Mouse (Mus musculus): ENCODE data around the gene Dok3. TPM values are rescaled to one million over a fixed set of nuclear protein-coding genes. Genes with fewer than 3 reads are reported as not detected.

Gene Dok3
- total and polyA plus RNA-seq, 3 experiments, result 9.0 to 38.4 (median 30.3) TPM

- Histone ChIP-seq H3K27ac (ENCODE audit: insufficient read depth, low read depth) (no peak overlapping the region), H3K79me2 (replicated peaks; ENCODE audit: control insufficient read depth, extremely low read depth, insufficient read depth, poor library complexity, severe bottlenecking) (0 out of 2 replicates have a peak, but pooled peaks cover 2% of the 10 kb centered on the region), H3K4me2 (ENCODE audit: insufficient read depth, low read depth, poor library complexity, severe bottlenecking) (no peak overlapping the region), H3K36me3 (replicated peaks in 1 of 2; ENCODE audit: control insufficient read depth in 1 of 2, insufficient read depth in 1 of 2, low read length in 1 of 2) (peaks cover 0 to 2% of the 10 kb centered on the region in 2 experiments), H3K27me3 (replicated peaks) (no peaks in the 10 kb centered on the region), H3K4me3 (replicated peaks in 1 of 3; ENCODE audit: low read depth in 2 of 3, low read length in 2 of 3, poor library complexity in 1 of 3) (no peak overlapping the region), H3K9ac (ENCODE audit: insufficient read depth, low read depth) (no peak overlapping the region), H3K9me3 (replicated peaks; ENCODE audit: low read length) (peaks cover 10% of the 10 kb centered on the region), H3K4me1 (ENCODE audit: control insufficient read depth in 1 of 2, insufficient read depth in 2 of 2) (peaks cover 2 to 16% of the 10 kb centered on the region in 2 experiments)
- no peak for DNase-seq (ENCODE audit: extremely low read depth)
- TF ChIP-seq ZC3H11A (IDR thresholded peaks at IDR 0.05; ENCODE audit: low read depth, low read length), result no peak
- no peak for TF ChIP-seq ETS1 (conservative IDR thresholded peaks at IDR 0.05; ENCODE audit: low read depth, low read length)
- TF ChIP-seq MAX (IDR thresholded peaks at IDR 0.05; ENCODE audit: low read length), result no peak
- TF ChIP-seq SIN3A (IDR thresholded peaks at IDR 0.05; ENCODE audit: low read length), result peak; percentile 62; the same call in 1 of the 2 replicates
- no peak for TF ChIP-seq USF2 (conservative IDR thresholded peaks at IDR 0.05; ENCODE audit: low read depth, low read length)
- dilution Hi-C loops (cut with MboI; ENCODE audit: extremely low pct_ligation_motif_present, extremely low pct_unique_long_range_greater_than_20kb, low sequenced_read_pairs) (no loop called here), in situ Hi-C loops (cut with MboI; ENCODE audit: low pct_ligation_motif_present, low pct_unique_long_range_greater_than_20kb, low sequenced_read_pairs) (no loop called here)
Measured at GRCm38 (mm10) chr13:55575932-55576331, 46.8 kb upstream of the Dok3 start.

- dilution Hi-C loops (cut with MboI; ENCODE audit: extremely low pct_ligation_motif_present, extremely low pct_unique_long_range_greater_than_20kb, low sequenced_read_pairs), result no loop called here
- DNase-seq (ENCODE audit: extremely low read depth), result no peak
- no peak for TF ChIP-seq GABPA (IDR thresholded peaks at IDR 0.05; ENCODE audit: insufficient replicate concordance, low read depth, low read length)
- no peak for TF ChIP-seq USF2 (conservative IDR thresholded peaks at IDR 0.05; ENCODE audit: low read depth, low read length)
- no peak for TF ChIP-seq TBP (conservative IDR thresholded peaks at IDR 0.05; ENCODE audit: low read depth, low read length)
- TF ChIP-seq ZNF384 (IDR thresholded peaks at IDR 0.05; ENCODE audit: low read depth, low read length), result peak; percentile 97
- no peak for TF ChIP-seq ETS1 (conservative IDR thresholded peaks at IDR 0.05; ENCODE audit: low read depth, low read length)
- no peak for TF ChIP-seq BHLHE40 (IDR thresholded peaks at IDR 0.05; ENCODE audit: low read depth, low read length)
Measured at GRCm38 (mm10) chr13:55574321-55574720, 45.2 kb upstream of the Dok3 start.

GRCm38 (mm10) chr13:55573432-55573831 is 44.3 kb upstream of the Dok3 start, which contains the start of gene Tmed9:
TSS of gene Tmed9 (plus strand) at chr13:55573732.
- Histone ChIP-seq H3K79me2 (replicated peaks; ENCODE audit: control insufficient read depth, extremely low read depth, insufficient read depth, poor library complexity, severe bottlenecking) (peaks cover 16% of the 10 kb centered on the region), H3K4me1 (ENCODE audit: control insufficient read depth in 1 of 2, insufficient read depth in 2 of 2) (peaks cover 7 to 29% of the 10 kb centered on the region in 2 experiments), H3K36me3 (replicated peaks in 1 of 2; ENCODE audit: control insufficient read depth in 1 of 2, insufficient read depth in 1 of 2, low read length in 1 of 2) (peaks cover 0 to 12% of the 10 kb centered on the region in 2 experiments), H3K4me2 (ENCODE audit: insufficient read depth, low read depth, poor library complexity, severe bottlenecking) (no peak within 1 kb of the TSS), H3K4me3 (replicated peaks in 1 of 3; ENCODE audit: low read depth in 2 of 3, low read length in 2 of 3, poor library complexity in 1 of 3) (no peak within 1 kb of the TSS), H3K27me3 (replicated peaks) (no peaks in the 10 kb centered on the region), H3K27ac (ENCODE audit: insufficient read depth, low read depth) (no peak within 1 kb of the TSS), H3K9ac (ENCODE audit: insufficient read depth, low read depth) (no peak within 1 kb of the TSS), H3K9me3 (replicated peaks; ENCODE audit: low read length) (peaks cover 10% of the 10 kb centered on the region)
- in situ Hi-C loops (cut with MboI; ENCODE audit: low pct_ligation_motif_present, low pct_unique_long_range_greater_than_20kb, low sequenced_read_pairs) (no loop called here), dilution Hi-C loops (cut with MboI; ENCODE audit: extremely low pct_ligation_motif_present, extremely low pct_unique_long_range_greater_than_20kb, low sequenced_read_pairs) (no loop called here)
- no peak for TF ChIP-seq NRF1 (IDR thresholded peaks at IDR 0.05; ENCODE audit: low read depth, low read length)
- TF ChIP-seq USF1 (IDR thresholded peaks at IDR 0.05; ENCODE audit: low read depth, low read length), result no peak
- no peak for TF ChIP-seq JUND (conservative IDR thresholded peaks at IDR 0.05; ENCODE audit: low read depth, low read length)
- no peak for TF ChIP-seq MAFK (IDR thresholded peaks at IDR 0.05; ENCODE audit: insufficient replicate concordance, low read length)
- no peak for TF ChIP-seq MYC (IDR thresholded peaks at IDR 0.05; ENCODE audit: low read depth, low read length)
- TF ChIP-seq RAD21 (IDR thresholded peaks at IDR 0.05; ENCODE audit: low read depth, low read length), result no peak
- no peak for TF ChIP-seq ETS1 (conservative IDR thresholded peaks at IDR 0.05; ENCODE audit: low read depth, low read length)
- no peak for TF ChIP-seq ZMIZ1 (IDR thresholded peaks at IDR 0.05; ENCODE audit: low read depth, low read length)
- TF ChIP-seq ZC3H11A (IDR thresholded peaks at IDR 0.05; ENCODE audit: low read depth, low read length), result no peak
- no peak for TF ChIP-seq TCF12 (IDR thresholded peaks at IDR 0.05; ENCODE audit: low read depth, low read length)
- TF ChIP-seq BHLHE40 (IDR thresholded peaks at IDR 0.05; ENCODE audit: low read depth, low read length), result no peak
- TF ChIP-seq POLR2AphosphoS2 (IDR thresholded peaks at IDR 0.05; ENCODE audit: low read depth, low read length), result no peak
- TF ChIP-seq CTCF (conservative IDR thresholded peaks at IDR 0.05 in 1 of 2, IDR thresholded peaks at IDR 0.05 in 1 of 2; ENCODE audit: low read depth in 2 of 2, low read length in 2 of 2), result no peak
- no peak for TF ChIP-seq UBTF (IDR thresholded peaks at IDR 0.05; ENCODE audit: low read depth, low read length)
- TF ChIP-seq MXI1 (IDR thresholded peaks at IDR 0.05; ENCODE audit: low read depth, low read length), result no peak
- no peak for TF ChIP-seq JUN (IDR thresholded peaks at IDR 0.05; ENCODE audit: insufficient read depth, low read depth, low read length)
- TF ChIP-seq NELFE (IDR thresholded peaks at IDR 0.05; ENCODE audit: low read depth, low read length), result no peak
- TF ChIP-seq IRF4 (IDR thresholded peaks at IDR 0.05; ENCODE audit: low read depth, low read length), result no peak
- no peak for DNase-seq (ENCODE audit: extremely low read depth)

More at GRCm38 (mm10) chr13:55574321-55574720, 45.2 kb upstream of the Dok3 start:
- H3K9me3 ChIP-seq (replicated peaks; ENCODE audit: low read length), result peaks cover 10% of the 10 kb centered on the region
- H3K79me2 ChIP-seq (replicated peaks; ENCODE audit: control insufficient read depth, extremely low read depth, insufficient read depth, poor library complexity, severe bottlenecking), result peaks cover 15% of the 10 kb centered on the region
- no peak overlapping the region for H3K4me2 ChIP-seq (ENCODE audit: insufficient read depth, low read depth, poor library complexity, severe bottlenecking)
- no peak overlapping the region for H3K4me3 ChIP-seq (replicated peaks in 1 of 3; ENCODE audit: low read depth in 2 of 3, low read length in 2 of 3, poor library complexity in 1 of 3)
- H3K27ac ChIP-seq (ENCODE audit: insufficient read depth, low read depth), result no peak overlapping the region
- in situ Hi-C loops (cut with MboI; ENCODE audit: low pct_ligation_motif_present, low pct_unique_long_range_greater_than_20kb, low sequenced_read_pairs), result no loop called here
- H3K36me3 ChIP-seq (replicated peaks in 1 of 2; ENCODE audit: control insufficient read depth in 1 of 2, insufficient read depth in 1 of 2, low read length in 1 of 2), result peaks cover 0 to 6% of the 10 kb centered on the region in 2 experiments
- no peaks in the 10 kb centered on the region for H3K27me3 ChIP-seq (replicated peaks)
- H3K9ac ChIP-seq (ENCODE audit: insufficient read depth, low read depth), result no peak overlapping the region
- H3K4me1 ChIP-seq (ENCODE audit: control insufficient read depth in 1 of 2, insufficient read depth in 2 of 2), result peaks cover 6 to 24% of the 10 kb centered on the region in 2 experiments

Data from CH12.LX (cell line).